Mouse (Mus musculus): ENCODE data around the gene Tat. TPM values are rescaled to one million over a fixed set of nuclear protein-coding genes. Genes with fewer than 3 reads are reported as not detected.
"Not testable (repeated sequence)": the region's sequence is repeated elsewhere in the genome, so short reads cannot be mapped to it uniquely, and the experiment has no call there.

The Tat gene
- polyA plus RNA-seq, 2 experiments from 2014 or later: not detected

- no peak for ATAC-seq
These were observed 6.3 kb upstream of the Tat start for GRCm38 (mm10) chr8:109983944-109984343.

DNA sequence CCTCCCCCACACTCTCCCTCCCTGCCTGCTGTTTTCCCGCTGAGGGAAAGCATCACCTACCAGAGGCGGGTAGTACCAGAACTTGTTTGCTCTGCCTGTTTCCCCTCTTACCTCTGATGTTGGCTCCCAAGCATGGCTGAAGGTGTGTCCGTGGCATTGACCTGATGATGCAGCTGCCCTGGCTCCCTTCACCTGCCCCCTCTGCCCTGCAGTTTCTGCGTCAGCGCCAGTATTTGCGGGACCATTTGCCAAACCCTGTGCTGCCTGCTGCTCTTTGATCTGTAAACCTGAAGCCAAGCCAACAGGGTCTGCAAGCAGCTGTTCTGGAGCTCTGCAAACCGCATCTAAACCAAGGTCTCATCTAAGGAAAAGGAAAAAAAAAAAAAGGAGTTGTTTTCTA lies 3.9 kb upstream of the Tat start:
- ATAC-seq: no peak

- ATAC-seq: no peak
These were observed 2.5 kb upstream of the Tat start for GRCm38 (mm10) chr8:109987776-109988175.

DNA sequence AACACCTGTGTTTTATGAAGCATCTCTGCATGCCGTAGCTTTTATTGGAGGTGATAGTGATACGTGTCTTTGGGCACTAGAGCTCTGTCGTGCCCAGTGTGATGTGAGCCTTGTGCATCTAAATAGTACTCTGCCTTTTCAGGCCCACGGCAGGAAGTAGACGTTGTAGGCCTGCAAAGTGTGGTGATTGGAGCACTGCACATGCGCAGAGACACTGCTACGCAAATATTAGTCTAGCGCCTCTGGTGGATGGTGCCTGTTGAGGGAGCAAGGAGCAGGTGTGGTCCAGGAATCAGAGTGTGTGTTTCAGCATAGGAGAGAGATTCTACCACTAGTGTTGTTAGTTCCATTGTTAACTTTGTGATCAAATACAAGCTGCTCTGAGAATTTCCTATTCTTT lies 1.1 kb upstream of the Tat start:
- no peak for ATAC-seq

GRCm38 (mm10) chr8:109992166-109992565 lies 1.9 kb downstream of the Tat start:
- ATAC-seq: no peak

GRCm38 (mm10) chr8:109992951-109993350 lies 2.7 kb downstream of the Tat start:
- ATAC-seq: no peak

- ATAC-seq: no peak
These were observed 7.1 kb downstream of the Tat start for GRCm38 (mm10) chr8:109997381-109997780.

GRCm38 (mm10) chr8:109998066-109998465 lies 7.8 kb downstream of the Tat start:
- ATAC-seq: no peak

DNA sequence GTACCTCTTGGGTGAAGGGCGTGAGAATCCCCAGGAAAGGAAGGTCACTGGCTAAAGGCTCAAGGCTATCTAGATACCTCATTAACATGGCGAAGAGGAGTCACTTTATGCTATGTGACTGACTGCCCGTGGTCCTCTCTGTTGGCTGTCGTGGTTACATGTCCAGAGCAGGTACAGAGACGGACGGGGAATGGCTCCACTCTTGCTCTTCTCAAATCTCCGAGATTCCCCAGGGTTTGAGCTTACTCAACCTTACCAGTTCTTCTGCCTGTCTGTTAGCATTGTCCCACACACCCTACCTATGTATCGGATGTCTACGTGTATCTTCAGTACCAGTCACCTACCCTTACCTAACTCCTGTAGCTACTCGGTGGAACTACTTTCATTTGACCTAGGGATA lies 9.7 kb downstream of the Tat start:
- ATAC-seq: no peak

- no peak for ATAC-seq
These were observed 12.7 kb downstream of the Tat start for GRCm38 (mm10) chr8:110002953-110003352.

GRCm38 (mm10) chr8:110004300-110004699 lies 14.1 kb downstream of the Tat start:
- no peak for ATAC-seq

- no peak for ATAC-seq
These were observed 16.2 kb downstream of the Tat start for GRCm38 (mm10) chr8:110006312-110007023.

- ATAC-seq: no peak
These were observed 18.2 kb downstream of the Tat start for GRCm38 (mm10) chr8:110008228-110008994.

DNA sequence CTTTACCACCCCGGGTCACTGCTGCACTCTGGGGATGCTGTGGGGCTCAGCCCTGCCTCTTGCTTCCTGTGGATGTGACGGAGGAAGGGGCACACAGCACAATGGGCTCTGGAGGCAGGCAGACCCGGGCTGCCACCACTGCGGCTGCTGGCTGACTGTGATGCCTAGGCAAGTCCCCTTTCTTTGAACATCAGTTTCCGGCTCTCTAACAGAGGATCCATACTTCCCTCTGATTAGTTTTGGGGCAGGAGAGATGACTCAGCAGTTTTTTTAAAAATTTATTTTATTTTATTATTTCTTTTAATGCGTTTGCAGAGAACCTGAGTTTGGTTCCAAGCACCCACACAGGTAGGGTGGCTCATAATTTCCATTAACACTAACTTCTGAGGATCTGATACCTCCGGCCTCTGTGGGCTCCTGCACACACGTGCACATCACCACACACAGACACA lies 18.8 kb downstream of the Tat start:
- no peak for ATAC-seq

GRCm38 (mm10) chr8:110010868-110011267 lies 20.6 kb downstream of the Tat start:
- no peak for ATAC-seq

- no peak for ATAC-seq
These were observed 31.8 kb downstream of the Tat start for GRCm38 (mm10) chr8:110022081-110022480.

DNA sequence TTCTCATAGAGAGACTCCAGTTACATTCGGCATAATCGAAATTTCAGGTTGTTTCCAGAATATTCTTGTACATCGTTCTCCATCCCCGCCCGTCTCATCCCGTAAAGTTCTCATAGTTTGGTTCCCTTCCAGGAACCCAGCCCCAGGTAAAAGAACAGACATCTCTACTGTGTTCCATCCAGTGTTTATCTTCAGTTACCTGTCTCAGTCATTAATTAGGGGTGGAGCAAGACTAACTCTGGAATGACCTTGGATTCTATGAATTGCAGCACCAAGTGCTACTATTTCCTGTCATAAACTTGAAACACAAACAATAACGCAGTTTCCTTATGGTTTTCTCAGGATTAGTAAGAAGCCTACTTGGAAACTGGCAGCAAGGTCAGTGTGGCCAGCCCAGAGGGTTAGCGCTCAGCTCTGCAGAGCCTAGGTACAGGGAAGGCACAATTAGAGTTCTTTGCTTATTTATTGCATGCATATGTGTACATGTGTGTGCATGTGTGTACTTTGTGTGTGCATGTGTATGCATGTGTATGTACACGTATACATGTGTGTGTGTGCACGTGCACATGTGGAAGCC lies 32.6 kb downstream of the Tat start:
- no peak for ATAC-seq

- ATAC-seq: not testable (repeated sequence)
These were observed 43.5 kb downstream of the Tat start for GRCm38 (mm10) chr8:110033771-110034170.

- no peak for ATAC-seq
These were observed 44.1 kb downstream of the Tat start for GRCm38 (mm10) chr8:110034331-110034730.

GRCm38 (mm10) chr8:110036156-110036555 lies 45.9 kb downstream of the Tat start:
- ATAC-seq: no peak

DNA sequence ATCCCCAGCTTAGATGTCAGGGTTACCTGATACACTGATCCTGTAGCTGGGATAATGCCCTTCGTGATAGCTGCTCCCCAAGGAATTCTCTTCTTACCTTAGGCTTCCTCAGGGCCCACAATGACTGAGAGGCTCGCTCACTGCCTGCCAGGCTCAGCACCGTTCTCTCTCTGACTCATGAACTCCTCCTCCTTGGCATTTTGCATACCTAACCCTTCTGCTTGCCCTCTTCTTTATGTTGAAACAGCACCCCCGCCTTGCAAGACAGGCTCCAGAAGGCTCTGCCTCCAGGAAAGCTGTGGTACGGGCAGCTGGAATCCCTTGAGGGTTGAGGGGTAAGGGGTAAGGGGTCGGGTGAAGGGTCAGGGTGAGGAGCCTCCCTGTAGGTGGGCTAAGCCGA lies 49.0 kb downstream of the Tat start:
- no peak for ATAC-seq

GRCm38 (mm10) chr8:110039659-110040058 lies 49.4 kb downstream of the Tat start, which contains the start of gene Chst4:
TSS of gene Chst4 (minus strand) at chr8:110039740.
- ATAC-seq: no peak

DNA sequence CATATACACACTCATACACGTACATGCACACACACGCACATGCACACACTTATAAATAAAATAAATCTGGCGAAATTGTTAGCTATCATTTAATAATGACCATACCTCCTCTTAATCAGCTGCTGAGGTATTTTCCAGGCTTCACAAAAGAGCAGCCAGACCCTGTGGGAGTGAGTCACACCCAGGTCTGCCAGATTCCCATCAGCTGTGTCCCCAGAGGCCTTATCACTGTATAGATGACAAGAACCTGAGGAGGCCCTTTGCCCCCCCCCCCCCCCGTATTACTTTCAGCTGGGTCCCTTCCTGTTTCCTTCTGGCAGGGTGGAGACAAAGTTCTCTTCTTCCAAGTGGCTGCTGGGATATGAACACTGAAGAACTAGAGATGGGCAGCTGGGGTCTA lies 50.3 kb downstream of the Tat start:
- no peak for ATAC-seq
